Mouse (Mus musculus) liver, adult 2 months (tissue): ENCODE data around the gene Ccn6. TPM values are rescaled to one million over a fixed set of nuclear protein-coding genes. Genes with fewer than 3 reads are reported as not detected.

ENCODE experiments used
- DNase-seq: peaks from one replicate; pipeline ENCODE4 v3.0.0-alpha.2; 2011; ENCODE audit warnings: low read depth, low spot score; ENCODE audit errors: extremely low read depth
- H3K27ac ChIP-seq: fragments of 200-500 bp; replicated peaks from 2 replicates; pipeline ENCODE4 v1.5.1; 2012; ENCODE audit warnings: low read depth, mild to moderate bottlenecking, control low read depth, inconsistent platforms, low read length; ENCODE audit not compliant: insufficient read depth
- H3K27me3 ChIP-seq: fragments of 200-500 bp; 2 replicates; pipeline ENCODE4 v1.6.1; 2012; ENCODE audit warnings: mild to moderate bottlenecking, moderate library complexity, low read length, inconsistent platforms; ENCODE audit not compliant: control insufficient read depth, insufficient read depth
- H3K36me3 ChIP-seq: fragments of 200-500 bp; 2 replicates; pipeline ENCODE4 v1.6.1; 2012; ENCODE audit warnings: low read length, inconsistent platforms; ENCODE audit not compliant: control insufficient read depth, insufficient read depth
- H3K4me1 ChIP-seq: fragments of 200-500 bp; 2 replicates; pipeline ENCODE4 v1.6.1; 2011; ENCODE audit warnings: low read length; ENCODE audit not compliant: control insufficient read depth, insufficient read depth
- H3K4me3 ChIP-seq: fragments of 200-500 bp; 2 replicates; pipeline ENCODE4 v1.5.1; 2011; ENCODE audit warnings: low read depth, mild to moderate bottlenecking, control low read depth, low read length, moderate library complexity; ENCODE audit not compliant: insufficient read depth
- H3K79me2 ChIP-seq: fragments of 200-500 bp; 2 replicates; pipeline ENCODE4 v1.6.1; 2012; ENCODE audit warnings: inconsistent platforms, mild to moderate bottlenecking, low read length, moderate library complexity; ENCODE audit not compliant: control insufficient read depth, insufficient read depth
- H3K9ac ChIP-seq: fragments of 200-500 bp; 2 replicates; pipeline ENCODE4 v1.6.1; 2012; ENCODE audit warnings: low read depth, mild to moderate bottlenecking, control low read depth, inconsistent platforms, low read length
- CTCF ChIP-seq: fragments of 200-500 bp; IDR thresholded peaks from 2 replicates; pipeline ENCODE4 v1.5.1; 2011; ENCODE audit warnings: low read depth, low read length, control low read depth
- POLR2A ChIP-seq: fragments of 200-500 bp; IDR thresholded peaks from 2 replicates; pipeline ENCODE4 v1.6.1; 2011; ENCODE audit warnings: low read length, control low read depth; ENCODE audit not compliant: insufficient read depth; ENCODE audit errors: extremely low read depth
- WGBS: fragments of 180-500 bp; shearing (Covaris S2); methylation state at CpG from one replicate; pipeline ENCODE4 v1.1.7; 2018; 5-methylcytosine and 5-hydroxymethylcytosine counted together
- polyA plus RNA-seq: library from polyadenylated mRNA; depleted of rRNA; stranded (reverse); fragments of >200 nt; gene quantifications from 2 replicates; pipeline ENCODE4 v1.2.3, GENCODE M21; 2012
- total RNA-seq: library from RNA; depleted of rRNA; stranded (reverse); fragments of >200 nt; gene quantifications from 2 replicates; pipeline ENCODE4 v1.2.3, GENCODE M21; 2014

Ccn6 gene
- total and polyA plus RNA-seq, 2 experiments: 0.09 to 0.42 TPM

DNA sequence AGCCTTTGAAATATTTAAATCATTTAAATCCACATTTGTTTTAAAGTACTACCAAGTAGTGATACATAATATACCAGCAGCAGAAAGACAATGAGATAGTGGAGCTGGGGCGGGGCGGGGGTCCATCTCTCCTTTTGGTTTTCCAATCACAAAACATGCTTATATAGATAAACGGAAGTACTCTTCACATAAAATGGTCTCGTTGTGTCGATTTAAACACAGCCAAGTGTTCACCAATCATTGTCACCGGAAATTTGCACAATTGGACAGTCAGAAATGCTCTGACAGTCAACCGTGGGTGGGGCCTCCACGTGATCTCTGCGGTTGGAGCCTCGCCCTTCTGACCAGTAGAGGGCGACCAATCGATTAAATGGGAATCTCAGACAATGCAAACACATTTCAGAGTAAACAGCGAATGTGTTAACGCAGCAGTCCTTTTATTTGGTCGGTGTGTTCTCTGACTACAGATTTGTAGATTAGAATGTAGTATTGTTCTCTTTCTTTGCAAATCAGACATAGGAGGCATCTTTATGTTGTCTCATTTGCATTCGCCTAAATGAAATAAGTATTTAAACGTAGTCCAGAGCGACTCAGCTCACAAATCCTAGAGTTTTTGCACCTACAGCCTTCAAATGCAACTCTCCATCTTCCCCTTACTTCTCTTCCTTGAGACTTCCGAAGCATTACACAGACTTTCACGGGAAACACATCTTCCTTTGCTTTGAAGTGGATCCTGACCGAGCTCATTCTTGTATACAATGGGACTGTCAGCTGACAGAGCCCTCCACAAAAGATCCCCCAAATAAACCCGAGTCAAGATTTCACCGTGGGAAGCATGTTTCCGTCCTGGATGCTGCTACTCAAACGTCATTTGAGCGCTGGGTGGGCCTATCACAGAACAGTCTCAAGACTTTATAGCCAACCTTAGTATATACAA is 8.3 kb upstream of the Ccn6 start:
- TF ChIP-seq CTCF: peak; percentile 74
- TF ChIP-seq POLR2A: no peak
- Histone ChIP-seq H3K27ac (peak overlapping the region; percentile 38), H3K9ac (no peak overlapping the region), H3K36me3 (no peaks in the 10 kb centered on the region), H3K79me2 (no peaks in the 10 kb centered on the region), H3K27me3 (no peaks in the 10 kb centered on the region), H3K4me3 (peak overlapping the region; percentile 66; the same call in 1 of the 2 replicates), H3K4me1 (peaks cover 15% of the 10 kb centered on the region)
- peak; percentile 91 for DNase-seq
- 20% methylated on average over 26 of the region's 26 CpGs for WGBS

GRCm38 (mm10) chr10:39171134-39171533 is 7.5 kb upstream of the Ccn6 start:
- Histone ChIP-seq H3K4me3 (peak overlapping the region; percentile 66), H3K9ac (peak overlapping the region; percentile 58), H3K36me3 (no peaks in the 10 kb centered on the region), H3K4me1 (peaks cover 21% of the 10 kb centered on the region), H3K79me2 (no peaks in the 10 kb centered on the region), H3K27ac (peak overlapping the region; percentile 38), H3K27me3 (no peaks in the 10 kb centered on the region)
- DNase-seq: peak; percentile 78
- WGBS: under 1% methylated on average over 19 of the region's 19 CpGs
- TF ChIP-seq POLR2A: no peak
- peak; percentile 99 for TF ChIP-seq CTCF

DNA sequence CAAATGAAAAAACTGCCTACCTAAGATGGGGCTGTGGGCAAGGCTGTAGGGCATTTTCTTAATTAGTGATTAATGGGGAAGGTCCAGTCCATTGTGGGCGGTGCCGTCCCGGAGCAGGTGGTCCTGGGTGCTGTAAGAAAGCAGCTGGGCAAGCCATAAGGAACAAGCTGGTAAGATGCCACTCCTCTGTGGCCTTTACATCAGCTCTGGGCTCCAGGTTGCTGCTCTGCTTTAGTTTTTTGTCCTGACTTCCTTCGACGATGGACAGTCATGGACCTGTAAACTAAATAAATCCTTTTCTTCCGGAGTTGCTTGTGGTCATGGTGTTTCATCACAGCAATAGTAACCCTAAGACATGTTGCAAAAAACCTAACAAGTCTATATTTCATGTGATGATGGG is 7.1 kb upstream of the Ccn6 start:
- H3K27me3 ChIP-seq: no peaks in the 10 kb centered on the region
- no peaks in the 10 kb centered on the region for H3K36me3 ChIP-seq
- H3K4me1 ChIP-seq: peaks cover 22% of the 10 kb centered on the region
- H3K9ac ChIP-seq: no peak overlapping the region
- H3K27ac ChIP-seq: no peak overlapping the region
- no peaks in the 10 kb centered on the region for H3K79me2 ChIP-seq
- no peak overlapping the region for H3K4me3 ChIP-seq
- DNase-seq: no peak
- TF ChIP-seq POLR2A (no peak), CTCF (no peak)
- 19% methylated on average over 6 of the region's 6 CpGs for WGBS

- H3K4me3 ChIP-seq: no peak overlapping the region
- DNase-seq: peak; percentile 46
- H3K36me3 ChIP-seq: no peaks in the 10 kb centered on the region
- no peak overlapping the region for H3K27ac ChIP-seq
- no peaks in the 10 kb centered on the region for H3K27me3 ChIP-seq
- no peak overlapping the region for H3K9ac ChIP-seq
- H3K79me2 ChIP-seq: no peaks in the 10 kb centered on the region
- H3K4me1 ChIP-seq: peaks cover 27% of the 10 kb centered on the region
- peak; percentile 90 for TF ChIP-seq CTCF
- TF ChIP-seq POLR2A: no peak
- WGBS: 22% methylated on average over 8 of the region's 8 CpGs
Observed at GRCm38 (mm10) chr10:39170181-39170580, 6.6 kb upstream of the Ccn6 start.

GRCm38 (mm10) chr10:39169642-39170041 is 6.0 kb upstream of the Ccn6 start:
- Histone ChIP-seq H3K27ac (no peak overlapping the region), H3K4me1 (peaks cover 29% of the 10 kb centered on the region), H3K9ac (no peak overlapping the region), H3K4me3 (no peak overlapping the region), H3K27me3 (no peaks in the 10 kb centered on the region), H3K36me3 (no peaks in the 10 kb centered on the region), H3K79me2 (no peaks in the 10 kb centered on the region)
- WGBS: 69% methylated on average over 9 of the region's 9 CpGs
- DNase-seq: no peak
- TF ChIP-seq POLR2A (no peak), CTCF (no peak)

GRCm38 (mm10) chr10:39167611-39168010 is 4.0 kb upstream of the Ccn6 start:
- H3K27me3 ChIP-seq: no peaks in the 10 kb centered on the region
- no peak overlapping the region for H3K9ac ChIP-seq
- H3K4me3 ChIP-seq: no peak overlapping the region
- H3K27ac ChIP-seq: no peak overlapping the region
- H3K36me3 ChIP-seq: no peaks in the 10 kb centered on the region
- WGBS: 88% methylated on average over 11 of the region's 11 CpGs
- no peaks in the 10 kb centered on the region for H3K79me2 ChIP-seq
- TF ChIP-seq POLR2A: no peak
- no peak for TF ChIP-seq CTCF
- peaks cover 21% of the 10 kb centered on the region for H3K4me1 ChIP-seq
- DNase-seq: no peak
